Mouse (Mus musculus): Measurements from ENCODE around the gene Alg14.

Gene Alg14

GRCm38 (mm10) chr3:121369517-121369916 lies 77.9 kb downstream of the Alg14 start:
- DNase-seq (ENCODE audit: low read depth): peak; percentile 70

- no peak for DNase-seq (ENCODE audit: low read depth)
These were observed 78.7 kb downstream of the Alg14 start for GRCm38 (mm10) chr3:121370301-121370700.

- DNase-seq (ENCODE audit: low read depth): no peak
These were observed 79.4 kb downstream of the Alg14 start for GRCm38 (mm10) chr3:121370830-121371526.

GRCm38 (mm10) chr3:121371527-121372220 lies 80.1 kb downstream of the Alg14 start:
- no peak for DNase-seq (ENCODE audit: low read depth)

GRCm38 (mm10) chr3:121373897-121374441 lies 82.4 kb downstream of the Alg14 start:
- no peak for DNase-seq (ENCODE audit: low read depth)

- DNase-seq (ENCODE audit: low read depth): no peak
These were observed 84.1 kb downstream of the Alg14 start for GRCm38 (mm10) chr3:121375541-121376129.

- DNase-seq (ENCODE audit: low read depth): no peak
These were observed 87.4 kb downstream of the Alg14 start for GRCm38 (mm10) chr3:121378708-121379612.

- peak; percentile 27 for DNase-seq (ENCODE audit: low read depth)
These were observed 88.1 kb downstream of the Alg14 start for GRCm38 (mm10) chr3:121379699-121380098.

- DNase-seq (ENCODE audit: low read depth): no peak
These were observed 96.0 kb downstream of the Alg14 start for GRCm38 (mm10) chr3:121387471-121388009.

- DNase-seq (ENCODE audit: low read depth): no peak
These were observed 97.8 kb downstream of the Alg14 start for GRCm38 (mm10) chr3:121389366-121389765.

- no peak for DNase-seq (ENCODE audit: low read depth)
These were observed 98.4 kb downstream of the Alg14 start for GRCm38 (mm10) chr3:121389860-121390530.

GRCm38 (mm10) chr3:121390724-121391123 lies 99.2 kb downstream of the Alg14 start:
- no peak for DNase-seq (ENCODE audit: low read depth)

GRCm38 (mm10) chr3:121395588-121396295 lies 104.2 kb downstream of the Alg14 start:
- DNase-seq (ENCODE audit: low read depth): no peak

- no peak for DNase-seq (ENCODE audit: low read depth)
These were observed 105.0 kb downstream of the Alg14 start for GRCm38 (mm10) chr3:121396561-121396960.

GRCm38 (mm10) chr3:121397007-121397406 lies 105.4 kb downstream of the Alg14 start:
- DNase-seq (ENCODE audit: low read depth): no peak

GRCm38 (mm10) chr3:121401384-121401783 lies 109.8 kb downstream of the Alg14 start:
- DNase-seq (ENCODE audit: low read depth): no peak

- DNase-seq (ENCODE audit: low read depth): no peak
These were observed 110.5 kb downstream of the Alg14 start for GRCm38 (mm10) chr3:121402096-121402495.

GRCm38 (mm10) chr3:121403449-121403848 lies 111.9 kb downstream of the Alg14 start:
- no peak for DNase-seq (ENCODE audit: low read depth)

- no peak for DNase-seq (ENCODE audit: low read depth)
These were observed 113.5 kb downstream of the Alg14 start for GRCm38 (mm10) chr3:121405101-121405500.

- DNase-seq (ENCODE audit: low read depth): no peak
These were observed 115.8 kb downstream of the Alg14 start for GRCm38 (mm10) chr3:121407417-121407816.
